Mouse (Mus musculus): ENCODE measurements around the gene Def6. TPM values are rescaled to one million over a fixed set of nuclear protein-coding genes. Genes with fewer than 3 reads are reported as not detected.
A peak's percentile ranks its signal among the peaks of the same experiment; 100 is the strongest.
"Not testable (repeated sequence)": the region's sequence is repeated elsewhere in the genome, so short reads cannot be mapped to it uniquely, and the experiment has no call there.

The Def6 gene
- total RNA-seq, 1 experiment from 2014 or later, result 103 TPM

DNA sequence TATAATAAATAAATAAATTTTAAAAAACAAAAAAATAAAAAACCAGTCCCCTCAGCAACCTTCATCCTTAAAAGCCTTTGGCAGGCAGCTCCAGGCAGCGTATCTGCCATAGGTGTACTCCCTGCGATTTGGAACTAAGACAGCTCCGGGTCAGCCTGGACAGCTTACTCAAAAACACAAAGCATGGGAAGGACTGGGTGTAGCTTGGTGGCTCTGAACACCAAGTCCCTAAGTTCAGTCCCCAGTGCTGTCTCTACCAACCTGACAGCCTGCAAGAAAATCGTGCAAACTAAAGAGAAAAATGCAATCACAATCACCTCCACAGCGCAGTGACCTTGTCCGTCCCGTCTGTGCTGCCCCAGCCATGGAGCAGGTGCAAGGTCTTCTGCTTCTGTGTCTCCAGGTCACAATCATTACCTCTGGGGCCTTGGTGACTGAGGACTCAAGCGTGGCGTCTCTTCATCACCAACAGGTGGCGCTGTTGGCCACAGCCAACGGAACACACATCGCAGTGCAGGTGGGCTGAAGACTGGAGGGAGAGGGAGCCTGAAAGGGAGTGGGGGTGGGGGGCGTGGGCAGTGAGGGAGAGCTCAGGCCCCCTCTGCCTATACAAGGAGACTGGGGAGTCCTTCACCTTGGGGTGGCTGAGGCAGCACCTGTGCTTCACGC lies 3.4 kb upstream of the Def6 start:
- ATAC-seq (replicated peaks; ENCODE audit: insufficient number of reproducible peaks, low FRiP score, low TSS enrichment, poor library complexity, severe bottlenecking), result peak; percentile 37

DNA sequence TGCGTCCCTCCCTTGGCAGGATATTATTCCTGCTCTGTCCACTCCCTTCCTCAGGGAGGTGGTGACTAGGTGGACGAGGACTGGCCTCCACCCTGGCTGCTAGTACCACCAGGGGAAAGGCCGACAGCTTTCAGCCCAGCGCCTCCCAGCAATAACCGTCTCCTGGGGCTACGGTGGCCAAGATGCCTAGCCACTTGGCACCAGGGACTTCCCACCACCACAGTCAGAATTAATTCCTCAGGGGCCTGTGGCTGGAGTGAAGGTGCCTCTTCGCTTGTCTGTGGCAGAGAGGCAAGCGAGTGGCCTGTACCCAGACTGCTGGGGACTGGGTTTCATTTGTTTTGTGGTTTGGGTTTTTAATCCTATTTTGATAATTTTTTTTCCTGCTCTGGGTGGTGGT lies 2.1 kb upstream of the Def6 start:
- no peak for ATAC-seq (replicated peaks; ENCODE audit: insufficient number of reproducible peaks, low FRiP score, low TSS enrichment, poor library complexity, severe bottlenecking)

DNA sequence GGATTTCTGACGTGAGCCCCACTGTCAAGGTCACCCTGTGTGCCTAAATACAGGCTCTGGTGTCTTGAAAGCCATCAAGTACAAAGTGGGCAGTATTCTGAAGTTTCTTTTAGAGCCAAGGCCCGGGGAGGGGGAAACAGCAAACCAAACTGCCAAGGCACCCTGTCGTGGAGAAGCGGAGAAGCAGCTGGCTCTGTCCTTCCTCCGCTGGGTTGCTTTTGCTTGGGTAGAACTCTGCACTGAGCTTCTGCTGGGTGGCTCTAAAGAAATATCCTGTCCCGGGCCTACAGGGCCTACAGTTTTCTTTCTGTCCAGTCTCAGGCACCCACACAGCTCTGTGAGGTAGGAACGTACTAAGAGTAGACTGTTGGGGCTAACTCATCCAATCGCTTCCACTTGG lies 486 bp upstream of the Def6 start:
- no peak for ATAC-seq (replicated peaks; ENCODE audit: insufficient number of reproducible peaks, low FRiP score, low TSS enrichment, poor library complexity, severe bottlenecking)

DNA sequence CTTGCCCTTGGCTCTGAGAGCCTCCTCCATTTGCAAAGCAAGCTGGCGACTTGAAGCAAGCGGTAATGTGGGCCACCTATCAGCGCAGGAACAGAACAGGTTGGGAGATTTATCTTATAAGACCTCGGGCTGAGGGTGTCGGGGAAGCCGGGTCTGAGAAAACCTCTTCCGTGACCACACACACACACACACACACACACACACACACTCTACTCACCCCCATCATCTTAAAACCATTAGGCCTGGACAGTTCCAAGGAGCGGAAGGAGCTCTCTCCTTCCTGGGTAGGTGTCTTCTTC lies 685 bp downstream of the Def6 start:
- no peak; the same call in 1 of the 2 replicates for ATAC-seq (replicated peaks; ENCODE audit: insufficient number of reproducible peaks, low FRiP score, low TSS enrichment, poor library complexity, severe bottlenecking)

DNA sequence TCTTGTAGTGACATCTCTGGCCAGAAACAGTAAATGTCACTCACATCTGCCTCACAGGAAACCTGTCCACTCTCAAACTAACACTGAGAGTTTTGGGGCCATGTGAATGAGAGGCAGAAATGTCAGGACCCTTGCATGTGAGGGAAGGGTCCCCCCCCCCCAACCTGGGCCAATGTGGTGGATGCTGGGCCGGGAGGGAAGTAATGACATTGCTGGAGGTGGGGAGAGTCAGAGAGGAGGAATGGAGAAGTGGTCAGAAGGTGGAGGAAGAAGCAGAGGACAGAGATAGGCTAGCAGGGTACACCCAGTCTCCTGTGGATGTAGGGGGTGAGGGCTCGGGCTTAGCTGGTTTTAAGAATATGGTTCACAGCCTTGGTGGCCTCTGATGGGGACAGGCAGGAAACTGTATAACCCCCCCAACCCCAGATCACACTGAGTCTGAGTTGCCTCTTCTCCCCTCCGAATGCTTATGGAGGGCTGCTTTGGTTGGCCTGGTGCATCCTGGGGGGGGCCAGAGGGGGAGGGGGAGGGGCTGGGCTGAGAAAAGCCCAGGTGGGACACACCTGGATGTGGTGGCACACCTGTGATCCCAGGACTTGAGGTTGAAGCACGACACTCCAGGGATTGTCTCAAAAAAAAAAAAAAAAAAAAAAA lies 2.0 kb downstream of the Def6 start:
- ATAC-seq (replicated peaks; ENCODE audit: insufficient number of reproducible peaks, low FRiP score, low TSS enrichment, poor library complexity, severe bottlenecking), result peak; percentile 49

DNA sequence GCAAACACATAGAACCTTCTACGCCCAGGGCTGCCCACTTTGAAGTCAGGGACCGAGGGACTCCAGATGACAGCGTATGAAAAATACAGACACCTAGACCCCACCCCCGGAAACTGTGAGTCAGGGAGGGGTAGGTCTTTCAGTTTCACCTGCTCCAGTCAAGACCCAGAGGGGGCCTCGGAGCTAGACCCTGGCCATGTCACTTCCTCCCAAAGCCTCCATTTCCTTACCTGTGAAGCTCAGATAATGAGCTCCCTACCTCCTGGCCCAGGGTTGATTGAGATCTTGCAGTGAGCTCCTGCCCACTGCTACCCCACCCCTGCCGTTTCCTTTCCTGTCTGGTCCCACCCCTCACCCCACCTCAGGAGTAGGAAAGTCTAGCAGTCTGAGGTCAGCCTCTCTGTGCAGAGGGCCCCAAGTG lies 4.4 kb downstream of the Def6 start:
- ATAC-seq (replicated peaks; ENCODE audit: insufficient number of reproducible peaks, low FRiP score, low TSS enrichment, poor library complexity, severe bottlenecking), result no peak

DNA sequence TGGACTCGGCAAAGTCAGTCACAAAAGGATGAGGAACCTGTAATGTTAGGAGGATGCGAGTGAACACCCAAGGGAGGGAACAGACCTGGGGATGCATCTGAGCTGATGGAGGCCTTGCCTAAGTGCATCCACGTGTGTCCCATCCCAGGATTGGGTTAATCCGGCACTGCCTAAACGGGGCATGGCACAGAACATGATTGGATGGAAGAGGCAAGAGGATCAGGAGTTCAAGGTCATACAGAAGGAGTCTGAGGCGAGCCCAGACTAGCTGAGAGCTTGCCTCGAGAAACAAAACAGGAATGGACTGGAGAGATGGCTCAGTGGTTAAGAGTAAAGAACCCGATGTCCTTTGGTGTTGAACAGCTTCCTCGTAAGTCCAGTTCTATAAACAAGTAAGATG lies 4.8 kb downstream of the Def6 start:
- no peak for ATAC-seq (replicated peaks; ENCODE audit: insufficient number of reproducible peaks, low FRiP score, low TSS enrichment, poor library complexity, severe bottlenecking)

DNA sequence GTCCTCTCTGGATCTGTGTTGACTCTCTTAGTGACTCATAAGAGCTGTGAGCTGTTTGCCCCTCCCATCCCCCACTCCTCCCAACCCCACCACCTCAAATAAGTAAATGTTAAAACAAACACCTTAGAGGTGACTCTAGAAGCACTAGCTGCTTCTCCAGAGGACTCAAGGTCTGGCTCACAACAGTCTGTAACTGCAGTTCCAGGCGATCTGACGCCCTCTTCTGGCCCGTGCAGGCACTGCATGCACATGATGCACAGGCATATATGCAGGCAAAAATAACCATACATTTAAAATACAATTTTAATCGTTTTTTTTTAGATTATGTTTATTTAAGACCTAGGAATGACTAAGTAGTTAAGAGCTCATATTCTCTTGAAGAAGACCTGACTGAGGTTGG lies 5.7 kb downstream of the Def6 start:
- ATAC-seq (replicated peaks; ENCODE audit: insufficient number of reproducible peaks, low FRiP score, low TSS enrichment, poor library complexity, severe bottlenecking), result no peak

DNA sequence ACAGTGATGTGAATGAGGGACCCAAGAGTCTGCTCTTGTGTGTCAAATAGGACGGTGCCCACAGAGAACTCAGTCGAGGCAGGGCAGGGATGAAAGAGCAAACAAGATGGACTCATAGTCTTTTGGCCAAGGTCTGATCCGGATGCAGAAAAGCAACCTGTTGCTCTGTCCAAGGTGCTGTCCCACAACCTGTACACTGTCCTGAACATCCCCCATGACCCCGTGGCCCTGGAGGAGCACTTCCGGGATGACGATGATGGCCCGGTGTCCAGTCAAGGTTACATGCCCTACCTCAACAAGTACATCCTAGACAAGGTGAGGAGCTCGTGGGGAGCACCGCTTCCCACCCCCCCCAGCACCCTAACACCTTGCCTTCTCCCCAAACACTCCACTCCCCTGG lies 9.2 kb downstream of the Def6 start:
- ATAC-seq (replicated peaks; ENCODE audit: insufficient number of reproducible peaks, low FRiP score, low TSS enrichment, poor library complexity, severe bottlenecking), result no peak

DNA sequence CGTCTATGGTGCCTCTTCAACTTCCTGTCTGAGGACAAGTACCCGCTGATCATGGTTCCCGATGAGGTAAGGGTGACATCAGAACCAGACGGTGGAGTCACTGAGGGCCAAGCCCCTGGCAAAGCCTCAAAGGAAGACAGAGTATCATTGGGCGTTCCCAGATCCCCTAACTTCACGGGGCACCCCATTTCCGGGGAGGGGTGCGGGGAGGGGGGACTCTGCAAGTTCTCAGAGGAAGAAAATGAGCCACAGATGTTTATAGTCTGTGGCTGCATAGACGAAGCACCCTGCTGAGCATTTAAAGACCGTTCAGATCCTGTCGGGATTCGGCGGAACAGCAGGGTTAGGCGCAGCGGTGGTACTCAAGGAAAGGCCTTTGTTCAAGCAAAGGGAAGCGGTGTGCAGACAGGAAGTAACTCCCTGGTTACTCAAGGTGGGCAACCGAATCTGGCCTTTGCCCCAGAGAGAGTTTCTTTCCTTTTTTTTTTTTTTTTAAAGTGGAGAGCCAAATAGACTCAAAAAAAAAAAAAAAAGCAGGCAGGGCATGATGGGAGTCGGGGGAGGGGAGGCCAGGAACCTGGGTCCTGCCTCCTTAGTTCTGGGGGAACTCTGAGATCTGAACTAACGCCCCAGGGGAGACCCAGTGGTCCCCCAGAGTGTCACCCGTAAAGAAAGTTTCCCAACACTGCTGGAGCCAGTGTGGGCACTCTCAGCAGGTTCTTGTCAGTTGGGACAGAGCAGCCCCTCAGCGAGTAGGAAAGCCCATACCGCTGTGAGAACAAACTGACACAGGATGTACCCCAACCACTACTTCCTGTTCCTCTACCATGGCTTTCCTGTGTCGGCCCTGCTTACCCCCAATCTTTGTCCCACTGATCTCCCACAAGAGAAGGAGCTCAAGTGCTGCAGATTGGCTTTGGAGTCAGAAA lies 10.4 kb downstream of the Def6 start:
- peak; percentile 88 for ATAC-seq (replicated peaks; ENCODE audit: insufficient number of reproducible peaks, low FRiP score, low TSS enrichment, poor library complexity, severe bottlenecking)

DNA sequence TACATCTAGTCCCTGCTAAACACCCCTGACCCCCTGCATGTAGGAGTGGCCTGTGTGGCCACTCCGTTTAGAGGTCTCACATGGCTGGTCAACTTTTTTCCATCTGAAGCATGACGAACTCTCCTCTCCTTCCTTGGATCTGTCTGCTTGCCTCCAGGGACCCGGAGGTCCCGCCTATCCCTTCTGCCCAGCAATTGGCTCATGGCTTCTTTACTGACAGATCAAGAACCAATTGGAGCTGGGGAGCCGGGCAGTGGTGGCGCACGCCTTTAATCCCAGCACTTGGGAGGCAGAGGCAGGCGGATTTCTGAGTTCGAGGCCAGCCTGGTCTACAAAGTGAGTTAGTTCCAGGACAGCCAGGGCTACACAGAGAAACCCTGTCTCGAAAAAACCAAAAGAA lies 14.9 kb downstream of the Def6 start:
- ATAC-seq (replicated peaks; ENCODE audit: insufficient number of reproducible peaks, low FRiP score, low TSS enrichment, poor library complexity, severe bottlenecking), result not testable (repeated sequence)

DNA sequence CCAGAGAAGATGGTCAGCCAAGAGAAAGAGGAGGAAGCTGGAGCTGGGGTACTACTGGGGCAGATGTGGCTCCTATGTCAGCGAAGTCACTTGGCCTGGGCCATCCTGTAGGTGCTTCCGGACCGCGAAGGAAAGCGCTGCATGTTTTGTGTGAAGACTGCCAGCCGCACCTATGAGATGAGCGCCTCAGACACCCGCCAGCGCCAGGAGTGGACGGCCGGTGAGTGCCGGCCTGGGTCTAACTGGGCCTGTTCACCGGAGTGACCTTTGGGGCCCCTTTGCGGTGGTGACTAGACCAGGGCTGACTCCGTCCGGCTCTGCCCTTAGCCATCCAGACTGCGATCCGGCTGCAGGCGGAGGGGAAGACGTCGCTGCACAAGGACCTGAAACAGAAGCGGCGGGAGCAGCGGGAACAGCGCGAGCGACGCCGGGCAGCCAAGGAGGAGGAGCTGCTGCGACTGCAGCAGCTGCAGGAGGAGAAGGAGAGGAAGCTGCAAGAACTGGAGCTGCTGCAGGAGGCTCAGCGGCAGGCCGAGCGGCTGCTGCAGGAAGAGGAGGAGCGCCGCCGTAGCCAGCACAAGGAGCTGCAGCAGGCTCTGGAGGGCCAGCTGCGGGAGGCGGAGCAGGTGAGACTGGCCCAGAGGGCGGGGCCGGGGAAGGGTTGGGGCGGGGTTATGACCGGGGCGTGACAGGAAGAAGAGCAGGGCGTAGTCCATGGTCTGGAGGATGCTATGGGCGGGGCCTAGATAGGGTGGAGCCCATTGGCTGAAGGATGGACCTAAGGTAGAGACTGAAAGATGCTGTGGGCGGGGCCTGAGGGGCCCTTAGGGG lies 16.2 kb downstream of the Def6 start:
- ATAC-seq (replicated peaks; ENCODE audit: insufficient number of reproducible peaks, low FRiP score, low TSS enrichment, poor library complexity, severe bottlenecking), result peak; percentile 82

DNA sequence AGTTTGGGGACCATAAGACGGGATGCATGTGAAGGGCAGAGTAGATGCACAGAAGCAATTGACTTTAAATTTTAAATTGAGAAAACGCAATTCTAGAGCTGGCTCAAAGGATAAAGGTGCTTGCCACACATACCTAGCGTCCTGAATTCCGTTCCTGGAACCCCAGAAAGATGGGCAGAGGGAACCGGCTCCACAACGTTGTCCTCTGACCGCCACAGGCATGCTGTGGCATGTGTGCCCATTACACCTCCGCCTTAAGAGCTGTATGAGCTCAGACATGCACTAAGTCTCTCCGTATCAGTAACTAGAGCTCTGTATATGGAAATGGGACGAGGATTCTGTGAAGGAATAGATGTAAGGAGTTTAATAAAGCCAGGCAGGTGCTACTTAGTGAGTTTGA lies 17.0 kb downstream of the Def6 start:
- no peak for ATAC-seq (replicated peaks; ENCODE audit: insufficient number of reproducible peaks, low FRiP score, low TSS enrichment, poor library complexity, severe bottlenecking)

DNA sequence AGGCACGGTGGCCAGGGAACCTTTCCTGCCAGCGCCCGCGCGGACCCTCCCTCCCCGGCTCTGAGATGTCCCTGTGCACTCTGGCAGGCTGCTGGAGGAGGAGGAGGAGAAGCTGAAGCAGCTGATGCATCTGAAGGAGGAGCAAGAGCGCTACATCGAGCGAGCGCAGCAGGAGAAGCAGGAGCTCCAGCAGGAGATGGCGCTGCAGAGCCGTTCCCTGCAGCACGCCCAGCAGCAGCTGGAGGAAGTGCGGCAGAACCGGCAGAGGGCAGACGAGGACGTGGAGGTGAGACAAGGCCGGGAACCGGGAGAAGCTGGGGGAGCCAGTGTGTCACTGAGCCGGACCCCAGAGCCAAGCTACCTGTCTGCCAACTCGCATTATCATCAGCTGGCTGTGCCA lies 18.4 kb downstream of the Def6 start:
- peak; percentile 69 for ATAC-seq (replicated peaks; ENCODE audit: insufficient number of reproducible peaks, low FRiP score, low TSS enrichment, poor library complexity, severe bottlenecking)

DNA sequence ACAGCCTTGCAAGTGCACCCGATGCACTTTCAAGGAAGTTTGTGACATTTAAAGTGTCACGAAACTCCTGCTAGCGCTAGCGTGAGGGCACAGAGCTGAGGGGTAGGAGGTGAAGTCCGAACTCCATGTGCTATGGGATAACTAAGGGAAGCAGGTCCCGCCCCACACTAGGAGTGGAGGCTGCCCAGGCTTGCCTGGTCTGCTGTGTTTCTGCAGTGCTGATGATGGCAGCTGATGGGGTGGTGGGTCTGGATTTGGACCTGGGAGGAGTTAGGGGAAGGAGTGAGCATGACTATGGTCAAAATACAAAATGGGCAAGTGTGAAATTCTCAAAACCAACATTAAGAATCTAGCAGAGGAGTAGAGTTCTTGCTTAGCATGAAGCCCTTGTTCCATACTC lies 22.9 kb downstream of the Def6 start:
- no peak for ATAC-seq (replicated peaks; ENCODE audit: insufficient number of reproducible peaks, low FRiP score, low TSS enrichment, poor library complexity, severe bottlenecking)

DNA sequence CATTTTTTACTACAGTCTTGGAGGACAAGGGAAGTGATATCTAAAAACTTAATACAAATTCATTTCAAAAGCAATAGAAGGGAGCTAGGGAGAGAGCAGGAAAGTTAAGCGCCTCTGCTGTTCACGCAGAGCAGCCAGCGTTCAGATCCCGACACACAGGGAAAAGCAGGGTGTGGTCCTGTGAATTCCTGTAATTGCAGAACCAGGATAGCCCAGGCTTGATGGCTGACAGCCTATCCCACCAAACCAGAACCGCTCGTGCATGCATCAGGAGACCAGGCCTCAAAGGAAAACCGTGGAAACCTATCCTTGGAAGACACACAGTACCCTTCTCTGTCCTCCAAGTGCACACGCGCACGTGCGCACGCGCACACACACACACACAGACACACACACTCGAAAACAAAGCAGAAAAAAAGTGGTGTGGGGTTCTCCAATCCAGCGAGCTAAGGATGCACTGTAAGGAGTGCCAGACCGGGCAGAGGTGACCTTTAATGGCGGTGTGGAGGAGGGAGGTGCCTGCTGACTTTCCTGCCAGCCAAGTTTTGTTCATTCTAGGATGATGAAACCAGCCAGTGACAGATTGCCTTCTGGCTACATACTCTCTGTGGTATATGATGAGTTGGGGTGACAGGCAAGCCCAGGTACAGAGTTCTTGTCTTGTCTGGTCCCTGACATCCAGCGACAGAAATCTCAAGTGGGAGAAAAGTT lies 23.6 kb downstream of the Def6 start:
- no peak for ATAC-seq (replicated peaks; ENCODE audit: insufficient number of reproducible peaks, low FRiP score, low TSS enrichment, poor library complexity, severe bottlenecking)

DNA sequence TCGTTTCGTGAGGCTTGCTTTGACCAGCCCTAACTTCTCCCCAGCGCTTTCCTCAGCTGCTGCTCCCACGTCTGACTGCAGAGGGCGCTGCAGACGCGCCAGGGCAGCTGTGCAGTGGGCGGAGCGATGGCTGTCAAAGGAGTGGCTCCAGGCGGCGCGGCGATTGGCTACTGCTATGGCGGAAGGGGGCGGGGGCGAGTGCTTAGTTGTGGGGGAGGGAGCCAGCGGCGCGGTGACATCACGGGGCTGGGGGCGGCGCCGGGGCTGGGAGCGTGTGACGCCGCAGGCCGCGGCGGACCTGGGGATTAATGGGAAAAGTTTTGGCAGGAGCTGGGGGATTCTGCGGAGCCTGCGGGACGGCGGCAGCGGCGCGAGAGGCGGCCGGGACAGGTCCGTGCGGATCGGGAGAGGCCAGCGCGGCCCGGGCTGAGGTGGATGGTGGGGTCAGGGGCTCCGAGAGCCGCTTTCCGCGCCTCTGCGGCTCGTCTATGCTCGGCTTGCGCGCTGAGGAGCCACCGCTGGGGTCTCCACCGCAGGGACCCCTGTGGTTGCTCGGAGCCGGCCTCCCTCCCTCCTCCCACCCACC lies 25.0 kb downstream of the Def6 start, which contains the start of gene Ppard:
TSS of gene Ppard (plus strand) at position 226 of the 586 bp plus-strand sequence.
- peak; percentile 91 for ATAC-seq (replicated peaks; ENCODE audit: insufficient number of reproducible peaks, low FRiP score, low TSS enrichment, poor library complexity, severe bottlenecking)

Data from monocyte, adult 5-6 weeks (primary cell).